Mouse (Mus musculus) embryonic facial prominence, embryonic 12.5 days (tissue): ENCODE measurements around the gene Mink1. TPM values are rescaled to one million over a fixed set of nuclear protein-coding genes. Genes with fewer than 3 reads are reported as not detected.

Experiments
- polyA plus RNA-seq: library from polyadenylated mRNA; unstranded; fragments of >200 nt; fragmentation: Nextera tagmentation; extraction: Ambion mirVana; gene quantifications from 2 replicates; pipeline ENCODE4 v1.2.1, GENCODE M21; 2016

Mink1 gene
- polyA plus RNA-seq, 1 experiment from 2014 or later, result 16.7 TPM

Other genes with a start within 250 kb of the Mink1 start
- not detected in 2 replicates for gene Alox12e, start 240.3 kb upstream of the Mink1 start, polyA plus RNA-seq
- gene Alox15, start 210.8 kb upstream of the Mink1 start, polyA plus RNA-seq, result 0.29 TPM in 2 replicates
- gene Pelp1, start 152.8 kb upstream of the Mink1 start, polyA plus RNA-seq, result 41.9 and 46.4 TPM in 2 replicates
- 21.7 and 23.7 TPM in 2 replicates for gene Arrb2, start 130.2 kb upstream of the Mink1 start, polyA plus RNA-seq
- 41.4 and 44.5 TPM in 2 replicates for gene Med11, start 111.0 kb upstream of the Mink1 start, polyA plus RNA-seq
- 0.27 and 0.46 TPM in 2 replicates for gene Zmynd15, start 103.4 kb upstream of the Mink1 start, polyA plus RNA-seq
- 1.4 and 2.2 TPM in 2 replicates for gene Cxcl16, start 102.9 kb upstream of the Mink1 start, polyA plus RNA-seq
- gene Tm4sf5, start 57.6 kb upstream of the Mink1 start, polyA plus RNA-seq, result 0.32 TPM in 1 of 2 replicates, not detected in the other
- 0.26 and 0.48 TPM in 2 replicates for gene Vmo1, start 48.3 kb upstream of the Mink1 start, polyA plus RNA-seq
- gene Gltpd2, start 43.7 kb upstream of the Mink1 start, polyA plus RNA-seq, result 0.50 and 0.77 TPM in 2 replicates
- gene Psmb6, start 37.5 kb upstream of the Mink1 start, polyA plus RNA-seq, result 784 and 848 TPM in 2 replicates
- not detected in 2 replicates for gene Gm40193, start 29.9 kb upstream of the Mink1 start, polyA plus RNA-seq
- gene Pld2, start 22.8 kb upstream of the Mink1 start, polyA plus RNA-seq, result 4.4 and 6.7 TPM in 2 replicates
- not detected in 2 replicates for gene 4930544D05Rik, start 53.0 kb downstream of the Mink1 start, polyA plus RNA-seq
- gene Chrne, start 56.3 kb downstream of the Mink1 start, polyA plus RNA-seq, result not detected in 2 replicates
- gene Gp1ba, start 76.2 kb downstream of the Mink1 start, polyA plus RNA-seq, result 0.15 and 0.27 TPM in 2 replicates
- 96.5 and 104 TPM in 2 replicates for gene Rnf167, start 84.4 kb downstream of the Mink1 start, polyA plus RNA-seq
- gene Slc25a11, start 84.6 kb downstream of the Mink1 start, polyA plus RNA-seq, result 159 and 160 TPM in 2 replicates
- gene Pfn1, start 91.8 kb downstream of the Mink1 start, polyA plus RNA-seq, result 1,467 and 1,498 TPM in 2 replicates
- gene Eno3, start 94.3 kb downstream of the Mink1 start, polyA plus RNA-seq, result 20.1 and 27.9 TPM in 2 replicates
- gene Spag7, start 106.5 kb downstream of the Mink1 start, polyA plus RNA-seq, result 143 and 149 TPM in 2 replicates
- 12.0 and 12.3 TPM in 2 replicates for gene Camta2, start 125.2 kb downstream of the Mink1 start, polyA plus RNA-seq
- gene Inca1, start 137.3 kb downstream of the Mink1 start, polyA plus RNA-seq, result 1.1 and 1.6 TPM in 2 replicates
- 2.8 and 3.0 TPM in 2 replicates for gene Kif1c, start 137.7 kb downstream of the Mink1 start, polyA plus RNA-seq
- 6.8 and 7.5 TPM in 2 replicates for gene Zfp3, start 201.3 kb downstream of the Mink1 start, polyA plus RNA-seq
- not detected in 2 replicates for gene Scimp, start 249.7 kb downstream of the Mink1 start, polyA plus RNA-seq